Mouse (Mus musculus): ENCODE results near the gene Pde1a. TPM values are rescaled to one million over a fixed set of nuclear protein-coding genes. Genes with fewer than 3 reads are reported as not detected.

The Pde1a gene
- polyA plus RNA-seq, 1 experiment = 119 TPM

DNA sequence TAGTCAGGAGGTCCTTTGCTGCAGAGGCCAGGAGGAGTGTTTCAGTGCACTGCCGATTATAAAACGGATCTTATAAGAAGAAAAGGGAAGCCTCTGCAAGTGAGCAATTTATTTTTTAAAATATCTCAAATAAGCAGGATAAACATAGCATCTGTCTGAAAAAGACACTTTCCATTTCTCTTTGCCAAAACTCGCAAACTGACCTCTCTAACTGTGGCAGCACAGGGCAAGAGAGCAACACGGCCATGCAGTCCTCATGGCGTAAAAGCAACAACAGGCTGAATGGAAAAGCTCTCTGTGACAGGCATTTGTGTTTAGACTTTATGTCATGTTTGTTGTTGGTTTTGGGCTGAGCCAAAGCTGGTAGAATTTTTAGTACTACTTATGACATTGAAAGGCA lies 152.0 kb downstream of the Pde1a start:
- Histone ChIP-seq H3K4me1 (ENCODE audit: control insufficient read depth, insufficient read depth, low read length) (no peaks in the 10 kb centered on the region), H3K27ac (ENCODE audit: insufficient read depth, low read length) (no peak overlapping the region), H3K4me3 (ENCODE audit: insufficient read depth, low read length) (no peak overlapping the region)
- TF ChIP-seq CTCF (IDR thresholded peaks at IDR 0.05; ENCODE audit: extremely low read depth, insufficient read depth, low read length) (no peak), POLR2A (IDR thresholded peaks at IDR 0.05; ENCODE audit: extremely low read depth, insufficient read depth, low read length) (no peak)

DNA sequence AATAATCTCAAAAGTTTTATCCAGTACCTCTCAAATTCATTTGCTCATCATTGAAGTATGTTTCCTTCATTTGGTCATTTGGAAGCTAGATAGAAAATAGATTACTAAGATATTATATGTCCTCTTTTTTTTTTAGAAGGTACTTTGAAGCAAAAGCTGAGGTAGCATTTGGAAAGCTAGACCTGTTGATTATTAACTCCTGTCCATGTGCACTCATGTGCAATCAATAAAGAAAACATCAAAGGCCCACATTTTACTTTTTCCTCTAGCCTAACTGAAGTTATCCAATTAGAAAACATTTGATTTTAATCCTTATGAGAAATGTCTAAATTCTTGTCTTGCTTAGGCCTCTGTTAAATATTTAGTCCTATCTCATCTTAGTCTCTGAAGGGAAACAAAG lies 153.3 kb downstream of the Pde1a start:
- H3K27ac ChIP-seq (ENCODE audit: insufficient read depth, low read length) = no peak overlapping the region
- H3K4me1 ChIP-seq (ENCODE audit: control insufficient read depth, insufficient read depth, low read length) = no peaks in the 10 kb centered on the region
- no peak overlapping the region for H3K4me3 ChIP-seq (ENCODE audit: insufficient read depth, low read length)
- no peak for TF ChIP-seq CTCF (IDR thresholded peaks at IDR 0.05; ENCODE audit: extremely low read depth, insufficient read depth, low read length)
- TF ChIP-seq POLR2A (IDR thresholded peaks at IDR 0.05; ENCODE audit: extremely low read depth, insufficient read depth, low read length) = no peak

DNA sequence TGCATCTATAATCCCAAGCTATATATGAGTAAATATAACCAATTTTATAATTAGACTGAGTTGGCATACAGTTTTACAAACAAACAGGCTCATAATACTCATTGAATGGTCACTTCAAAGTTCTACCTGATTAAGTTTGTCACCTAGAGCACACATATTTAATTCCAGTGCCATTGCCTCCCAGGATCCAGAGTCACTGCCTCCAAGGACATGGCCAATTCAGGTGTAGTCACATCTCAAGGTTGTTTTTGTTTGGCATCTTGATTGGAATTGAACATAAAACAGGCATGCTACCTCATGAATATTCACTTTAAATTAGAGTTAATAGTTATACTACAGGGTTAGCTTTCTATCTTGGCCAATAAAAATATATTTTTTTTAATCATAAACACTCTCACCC lies 157.0 kb downstream of the Pde1a start:
- no peaks in the 10 kb centered on the region for H3K4me1 ChIP-seq (ENCODE audit: control insufficient read depth, insufficient read depth, low read length)
- no peak for TF ChIP-seq POLR2A (IDR thresholded peaks at IDR 0.05; ENCODE audit: extremely low read depth, insufficient read depth, low read length)
- no peak overlapping the region for H3K27ac ChIP-seq (ENCODE audit: insufficient read depth, low read length)
- no peak overlapping the region for H3K4me3 ChIP-seq (ENCODE audit: insufficient read depth, low read length)

DNA sequence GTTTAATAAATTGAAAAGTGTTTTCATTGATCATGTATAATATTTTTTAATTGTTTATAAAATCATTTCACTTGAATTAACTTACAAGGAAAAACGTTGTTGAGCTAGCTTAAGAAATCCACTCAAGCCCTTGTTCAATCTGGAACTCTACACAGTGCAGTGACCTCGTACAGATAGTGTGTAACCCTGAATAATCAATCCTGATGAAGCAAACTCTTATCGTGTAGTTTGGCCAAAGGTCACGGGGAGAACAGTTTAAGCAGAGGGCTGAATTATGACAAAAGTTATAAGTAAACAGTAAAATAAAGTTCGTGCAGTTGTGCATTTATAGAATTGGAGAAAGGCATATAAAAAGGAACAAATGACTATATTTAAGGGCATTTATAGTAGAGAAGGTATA lies 159.7 kb downstream of the Pde1a start:
- Histone ChIP-seq H3K27ac (ENCODE audit: insufficient read depth, low read length) (no peak overlapping the region), H3K4me1 (ENCODE audit: control insufficient read depth, insufficient read depth, low read length) (no peaks in the 10 kb centered on the region), H3K4me3 (ENCODE audit: insufficient read depth, low read length) (no peak overlapping the region)
- TF ChIP-seq CTCF (IDR thresholded peaks at IDR 0.05; ENCODE audit: extremely low read depth, insufficient read depth, low read length) (no peak), POLR2A (IDR thresholded peaks at IDR 0.05; ENCODE audit: extremely low read depth, insufficient read depth, low read length) (no peak)

DNA sequence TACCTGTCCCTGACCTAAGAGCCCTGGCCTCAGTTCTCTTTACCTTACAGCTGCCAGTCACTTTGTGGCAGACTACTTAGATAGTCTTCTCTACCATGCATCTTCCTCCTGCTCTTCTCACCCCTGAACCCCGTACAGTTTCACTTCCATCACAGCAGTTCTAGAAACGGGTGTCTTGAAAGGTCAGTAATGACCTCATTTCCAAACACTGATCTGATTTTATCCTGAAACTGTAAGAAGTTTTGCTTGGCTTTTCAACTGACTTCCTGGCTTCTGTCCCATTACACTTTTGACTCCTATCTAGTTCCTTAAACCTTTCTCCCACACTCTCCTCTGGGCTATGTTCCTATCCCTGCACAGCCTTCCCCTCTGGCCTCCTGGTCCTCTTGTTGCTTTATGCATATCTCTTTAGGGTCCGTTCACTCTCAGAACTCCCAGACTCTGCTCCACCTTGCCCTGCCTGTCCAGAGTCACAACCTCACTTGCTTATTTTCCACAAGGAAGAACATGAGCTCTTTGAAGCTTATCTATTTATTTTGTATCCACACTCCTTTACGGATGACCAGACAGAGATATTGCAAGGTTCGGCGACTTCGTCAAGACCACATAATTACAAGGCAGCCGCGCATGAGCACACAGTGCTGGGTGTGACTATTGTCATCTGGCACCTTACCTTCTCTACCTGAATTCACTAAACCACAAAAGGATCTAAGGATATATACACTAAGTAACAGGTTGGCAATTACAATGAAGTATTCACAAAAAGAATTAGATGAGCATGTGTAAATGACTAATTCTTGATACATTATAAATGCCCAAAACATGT lies 162.4 kb downstream of the Pde1a start:
- Histone ChIP-seq H3K27ac (ENCODE audit: insufficient read depth, low read length) (no peak overlapping the region), H3K4me1 (ENCODE audit: control insufficient read depth, insufficient read depth, low read length) (peaks cover under 1% of the 10 kb centered on the region; the same call in 1 of the 2 replicates), H3K4me3 (ENCODE audit: insufficient read depth, low read length) (no peak overlapping the region)
- no peak for TF ChIP-seq POLR2A (IDR thresholded peaks at IDR 0.05; ENCODE audit: extremely low read depth, insufficient read depth, low read length)
- no peak for TF ChIP-seq CTCF (IDR thresholded peaks at IDR 0.05; ENCODE audit: extremely low read depth, insufficient read depth, low read length)

DNA sequence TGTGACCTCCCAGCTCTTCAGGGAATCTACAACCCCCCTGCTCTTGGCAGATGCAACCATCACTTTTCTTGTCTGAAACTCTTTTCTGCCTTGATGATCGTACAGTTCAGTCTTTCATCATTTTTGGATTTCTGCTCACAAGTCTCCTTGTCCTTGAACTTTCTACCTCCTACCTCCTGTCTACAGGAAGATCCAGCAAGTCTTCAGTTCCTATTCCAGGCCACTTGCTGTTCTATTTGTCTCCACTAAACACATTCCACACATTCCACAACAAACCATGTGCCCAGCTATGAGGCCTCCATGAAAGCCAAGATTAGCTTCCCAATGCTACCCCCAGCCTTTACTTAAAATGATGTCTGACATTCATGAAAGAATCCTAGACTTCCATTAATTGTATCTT lies 163.2 kb downstream of the Pde1a start:
- no peak overlapping the region for H3K4me3 ChIP-seq (ENCODE audit: insufficient read depth, low read length)
- H3K27ac ChIP-seq (ENCODE audit: insufficient read depth, low read length) = no peak overlapping the region
- no peak for TF ChIP-seq CTCF (IDR thresholded peaks at IDR 0.05; ENCODE audit: extremely low read depth, insufficient read depth, low read length)
- TF ChIP-seq POLR2A (IDR thresholded peaks at IDR 0.05; ENCODE audit: extremely low read depth, insufficient read depth, low read length) = no peak
- peaks cover 1% of the 10 kb centered on the region; the same call in 1 of the 2 replicates for H3K4me1 ChIP-seq (ENCODE audit: control insufficient read depth, insufficient read depth, low read length)

DNA sequence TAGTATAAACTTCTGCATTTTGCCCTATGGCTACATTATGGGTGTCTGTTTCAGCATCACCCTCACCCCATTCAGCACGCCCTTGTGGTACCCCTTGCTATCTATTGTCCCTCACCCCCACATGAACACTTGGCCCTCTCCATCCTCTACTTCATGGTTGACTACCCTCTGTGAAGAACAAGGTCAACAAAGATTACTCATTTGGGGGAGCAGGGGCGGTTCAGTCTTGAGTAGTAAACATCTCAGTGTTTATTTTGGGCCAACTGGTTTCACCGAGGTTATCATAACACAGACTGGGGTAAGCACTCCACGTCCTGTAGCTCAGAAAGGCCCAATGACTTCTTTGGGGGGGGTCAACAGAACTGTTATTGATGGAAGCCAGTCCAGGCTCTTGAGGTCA lies 164.3 kb downstream of the Pde1a start:
- Histone ChIP-seq H3K4me3 (ENCODE audit: insufficient read depth, low read length) (no peak overlapping the region), H3K4me1 (ENCODE audit: control insufficient read depth, insufficient read depth, low read length) (peaks cover 1% of the 10 kb centered on the region; the same call in 1 of the 2 replicates), H3K27ac (ENCODE audit: insufficient read depth, low read length) (no peak overlapping the region)
- TF ChIP-seq CTCF (IDR thresholded peaks at IDR 0.05; ENCODE audit: extremely low read depth, insufficient read depth, low read length) (no peak), POLR2A (IDR thresholded peaks at IDR 0.05; ENCODE audit: extremely low read depth, insufficient read depth, low read length) (no peak)

DNA sequence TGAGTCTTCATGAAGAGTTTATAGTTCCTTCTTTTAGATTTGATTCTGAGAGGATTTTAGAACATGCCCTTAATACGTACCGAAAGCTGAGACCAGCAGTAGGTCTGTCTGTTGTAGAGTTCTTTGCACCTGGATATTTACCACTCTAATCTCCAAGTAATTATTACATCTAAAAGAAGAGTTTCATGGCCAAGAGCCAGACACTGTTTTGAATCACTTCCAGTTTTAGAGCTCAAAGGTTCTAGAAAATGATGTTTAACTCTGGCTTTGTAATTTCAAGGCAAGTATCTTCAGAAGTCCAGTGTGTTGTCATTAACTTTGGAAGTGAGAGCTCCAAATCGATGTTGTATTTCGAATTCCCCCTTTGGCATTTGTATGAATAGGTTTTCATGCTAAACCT lies 167.8 kb downstream of the Pde1a start:
- Histone ChIP-seq H3K4me1 (ENCODE audit: control insufficient read depth, insufficient read depth, low read length) (peaks cover 1% of the 10 kb centered on the region; the same call in 1 of the 2 replicates), H3K27ac (ENCODE audit: insufficient read depth, low read length) (no peak overlapping the region), H3K4me3 (ENCODE audit: insufficient read depth, low read length) (no peak overlapping the region)
- TF ChIP-seq CTCF (IDR thresholded peaks at IDR 0.05; ENCODE audit: extremely low read depth, insufficient read depth, low read length) (no peak), POLR2A (IDR thresholded peaks at IDR 0.05; ENCODE audit: extremely low read depth, insufficient read depth, low read length) (no peak)

DNA sequence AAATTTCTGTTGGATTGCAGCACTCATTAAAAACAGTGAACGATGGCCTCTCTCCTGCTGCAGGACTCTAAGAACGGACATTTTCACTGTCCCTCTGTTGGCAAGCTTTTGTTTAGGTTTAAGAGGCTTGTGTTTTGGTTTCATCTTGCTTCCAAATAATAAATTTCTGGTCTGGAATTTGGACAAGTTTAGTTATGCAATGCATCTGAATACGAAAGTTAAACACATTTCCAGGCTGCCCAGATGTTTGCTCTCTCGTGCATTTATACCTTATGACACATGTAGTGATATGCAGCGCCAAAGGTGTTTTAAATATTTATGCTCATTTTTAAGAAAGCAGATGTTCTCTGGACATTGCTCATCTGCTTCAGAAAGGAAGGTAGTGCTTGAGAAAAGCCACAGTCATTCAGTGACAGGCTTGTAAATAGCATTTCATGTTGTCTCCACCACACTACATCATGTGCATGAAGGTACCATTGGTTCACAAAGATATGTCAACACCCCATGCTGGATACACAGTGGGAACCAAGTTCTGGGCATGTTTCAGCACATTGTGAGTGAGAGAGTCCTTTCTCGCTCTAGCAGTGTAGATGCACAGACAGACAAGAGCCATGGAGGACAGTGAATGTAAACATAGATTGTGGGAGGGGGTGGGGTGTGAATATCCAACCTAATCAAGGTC lies 171.5 kb downstream of the Pde1a start:
- Histone ChIP-seq H3K4me1 (ENCODE audit: control insufficient read depth, insufficient read depth, low read length) (peaks cover 1% of the 10 kb centered on the region; the same call in 1 of the 2 replicates), H3K27ac (ENCODE audit: insufficient read depth, low read length) (no peak overlapping the region), H3K4me3 (ENCODE audit: insufficient read depth, low read length) (no peak overlapping the region)
- TF ChIP-seq POLR2A (IDR thresholded peaks at IDR 0.05; ENCODE audit: extremely low read depth, insufficient read depth, low read length) (no peak), CTCF (IDR thresholded peaks at IDR 0.05; ENCODE audit: extremely low read depth, insufficient read depth, low read length) (no peak)
